8 mouse cellular contexts compared by ENCODE assay signal in genomic region chr12:57543627-57543991, GRCm38 (mm10). TPM values are rescaled to one million over a fixed set of nuclear protein-coding genes. Genes with fewer than 3 reads are reported as not detected.
DNase-seq lines count a peak whose midpoint lies in the region; ATAC-seq and TF ChIP-seq lines count a peak whose summit lies in the region.

No protein-coding gene starts in this region.

- no peak overlapping the region for H3K4me2 ChIP-seq in forebrain, embryonic 13.5 days
- H3K4me2 ChIP-seq in lung, embryonic 14.5 days, result peak overlapping the region; percentile 57
- H3K4me2 ChIP-seq in liver, embryonic 11.5 days, result peak overlapping the region; percentile 59

- no peaks in the 10 kb centered on the region for H3K36me3 ChIP-seq in forebrain, embryonic 10.5 days (replicated peaks)
- H3K36me3 ChIP-seq in forebrain, embryonic 13.5 days (ENCODE audit: poor library complexity, severe bottlenecking), result no peaks in the 10 kb centered on the region
- peaks cover 11% of the 10 kb centered on the region; the same call in 1 of the 2 replicates for H3K36me3 ChIP-seq in lung, embryonic 14.5 days (ENCODE audit: insufficient read depth)
- no peaks in the 10 kb centered on the region for H3K36me3 ChIP-seq in liver, embryonic 11.5 days (ENCODE audit: control insufficient read depth, insufficient read depth, low read length)
- no peaks in the 10 kb centered on the region for H3K36me3 ChIP-seq in small intestine, adult 2 months (ENCODE audit: control insufficient read depth, insufficient read depth, low read length)

- no peak for ATAC-seq in forebrain, embryonic 13.5 days
- ATAC-seq in lung, embryonic 14.5 days (ENCODE audit: insufficient read depth), result no peak
- ATAC-seq in liver, embryonic 11.5 days (replicated peaks; ENCODE audit: low FRiP score), result no peak
- ATAC-seq in erythroid progenitor cell, adult 5-6 weeks (replicated peaks; ENCODE audit: low FRiP score, poor library complexity, severe bottlenecking), result no peak

- H3K4me1 ChIP-seq in forebrain, embryonic 10.5 days, result peaks cover 60% of the 10 kb centered on the region
- peaks cover 30% of the 10 kb centered on the region for H3K4me1 ChIP-seq in forebrain, embryonic 13.5 days
- no peaks in the 10 kb centered on the region for H3K4me1 ChIP-seq in lung, embryonic 14.5 days (ENCODE audit: insufficient read depth)
- peaks cover 12% of the 10 kb centered on the region for H3K4me1 ChIP-seq in liver, embryonic 11.5 days (replicated peaks; ENCODE audit: control insufficient read depth, insufficient read depth, low read length)
- no peaks in the 10 kb centered on the region; the same call in 1 of the 2 replicates for H3K4me1 ChIP-seq in small intestine, adult 2 months (ENCODE audit: control insufficient read depth, insufficient read depth, insufficient read length, low read length)

- H3K27me3 ChIP-seq in forebrain, embryonic 10.5 days (ENCODE audit: poor library complexity, severe bottlenecking), result peaks cover 100% of the 10 kb centered on the region
- H3K27me3 ChIP-seq in forebrain, embryonic 13.5 days, result peaks cover 96% of the 10 kb centered on the region
- H3K27me3 ChIP-seq in lung, embryonic 14.5 days (ENCODE audit: insufficient read depth, low read length), result peaks cover 78% of the 10 kb centered on the region
- peaks cover 95% of the 10 kb centered on the region for H3K27me3 ChIP-seq in liver, embryonic 11.5 days (replicated peaks; ENCODE audit: control insufficient read depth, insufficient read depth, low read length)
- peaks cover 21% of the 10 kb centered on the region for H3K27me3 ChIP-seq in small intestine, adult 2 months (ENCODE audit: control insufficient read depth, insufficient read depth, low read length)

- no peak overlapping the region for H3K27ac ChIP-seq in forebrain, embryonic 10.5 days
- no peak overlapping the region for H3K27ac ChIP-seq in forebrain, embryonic 13.5 days
- peak overlapping the region; percentile 68 for H3K27ac ChIP-seq in lung, embryonic 14.5 days (ENCODE audit: low read depth)
- 0 out of 2 replicates have a peak overlapping the region, but pooled peaks have one; percentile 2 for H3K27ac ChIP-seq in liver, embryonic 11.5 days (ENCODE audit: low read depth, low read length)
- H3K27ac ChIP-seq in small intestine, adult 2 months (ENCODE audit: insufficient read depth, low read depth, low read length), result no peak overlapping the region

- peak overlapping the region; percentile 41; the same call in 1 of the 2 replicates for H3K4me3 ChIP-seq in forebrain, embryonic 10.5 days
- H3K4me3 ChIP-seq in forebrain, embryonic 13.5 days, result no peak overlapping the region
- peak overlapping the region; percentile 58 for H3K4me3 ChIP-seq in lung, embryonic 14.5 days (ENCODE audit: low read depth, low read length)
- H3K4me3 ChIP-seq in liver, embryonic 11.5 days (ENCODE audit: low read depth, low read length), result peak overlapping the region; percentile 41
- peak overlapping the region; percentile 62 for H3K4me3 ChIP-seq in small intestine, adult 2 months (ENCODE audit: low read depth, low read length)

- H3K9ac ChIP-seq in forebrain, embryonic 13.5 days, result no peak overlapping the region
- H3K9ac ChIP-seq in lung, embryonic 14.5 days, result peak overlapping the region; percentile 80
- H3K9ac ChIP-seq in liver, embryonic 11.5 days (ENCODE audit: low read depth, low read length), result no peak overlapping the region

- TF ChIP-seq POLR2A in small intestine, adult 2 months (IDR thresholded peaks at IDR 0.05; ENCODE audit: low read depth, low read length), result no peak

- peak; percentile 43 for DNase-seq in forebrain, embryonic 10.5 days (ENCODE audit: extremely low spot score, low spot score)
- peak; percentile 35 for DNase-seq in lung, embryonic 14.5 days
- DNase-seq in lung, postnatal 10 days, result no peak
- peak; percentile 38 for DNase-seq in liver, embryonic 11.5 days (ENCODE audit: low spot score)
- DNase-seq in urinary bladder, postnatal 10 days (ENCODE audit: low spot score), result no peak

- no peak for TF ChIP-seq CTCF in lung, embryonic 14.5 days (IDR thresholded peaks at IDR 0.05; ENCODE audit: low read depth)
- TF ChIP-seq CTCF in small intestine, adult 2 months (IDR thresholded peaks at IDR 0.05; ENCODE audit: extremely low read depth, insufficient read length, insufficient replicate concordance, low read depth, low read length), result no peak

- 1% methylated on average over 10 of the region's 10 CpGs for WGBS in forebrain, embryonic 10.5 days
- 5% methylated on average over 10 of the region's 10 CpGs for WGBS in forebrain, embryonic 13.5 days
- 4% methylated on average over 10 of the region's 10 CpGs for WGBS in lung, embryonic 14.5 days
- 6% methylated on average over 10 of the region's 10 CpGs for WGBS in liver, embryonic 11.5 days
- WGBS in small intestine, adult 2 months, result 2% methylated on average over 10 of the region's 10 CpGs

- H3K9me3 ChIP-seq in forebrain, embryonic 10.5 days, result no peaks in the 10 kb centered on the region
- no peaks in the 10 kb centered on the region for H3K9me3 ChIP-seq in forebrain, embryonic 13.5 days (replicated peaks)
- no peaks in the 10 kb centered on the region for H3K9me3 ChIP-seq in lung, embryonic 14.5 days (ENCODE audit: low read depth, low read length)
- no peaks in the 10 kb centered on the region for H3K9me3 ChIP-seq in liver, embryonic 11.5 days (ENCODE audit: control insufficient read depth, low read length)

RNA-seq across cellular contexts. Expression of gene Foxa1, which starts 3.1 kb away (rescaled TPM):
- polyA plus RNA-seq in forebrain, embryonic 10.5 days (2016; fragmentation: Nextera tagmentation; extraction: Ambion mirVana), result 0.17 and 0.61 TPM in 2 replicates
- polyA plus RNA-seq in forebrain, embryonic 13.5 days (2015; fragmentation: Nextera tagmentation; extraction: Ambion mirVana), result 0.43 and 1.0 TPM in 2 replicates
- 21.1 and 22.5 TPM in 2 replicates for polyA plus RNA-seq in lung, embryonic 14.5 days (2014; fragmentation: Nextera tagmentation; extraction: Ambion mirVana)
- polyA plus RNA-seq in liver, embryonic 11.5 days (2014; fragmentation: Nextera tagmentation; extraction: Ambion mirVana), result 3.4 and 3.5 TPM in 2 replicates
- 17.0 and 17.7 TPM in 2 replicates for polyA plus RNA-seq in small intestine, adult 2 months (2012; rRNA removed)
- not detected in 2 replicates for total RNA-seq in erythroid progenitor cell, adult 5-6 weeks (2015; ENCODE audit: low replicate concordance)
- not detected in 2 replicates for total RNA-seq in erythroid progenitor cell, adult 5-6 weeks (2017; ENCODE audit: low replicate concordance)

RNA-seq across cellular contexts. Expression of gene Ttc6, which starts 20.3 kb away (rescaled TPM):
- 0.21 and 0.43 TPM in 2 replicates for polyA plus RNA-seq in forebrain, embryonic 10.5 days (2016; fragmentation: Nextera tagmentation; extraction: Ambion mirVana)
- polyA plus RNA-seq in forebrain, embryonic 13.5 days (2015; fragmentation: Nextera tagmentation; extraction: Ambion mirVana), result 0.14 and 0.50 TPM in 2 replicates
- polyA plus RNA-seq in lung, embryonic 14.5 days (2014; fragmentation: Nextera tagmentation; extraction: Ambion mirVana), result 6.9 and 7.3 TPM in 2 replicates
- 0.38 and 0.47 TPM in 2 replicates for polyA plus RNA-seq in liver, embryonic 11.5 days (2014; fragmentation: Nextera tagmentation; extraction: Ambion mirVana)
- 0.72 and 1.3 TPM in 2 replicates for polyA plus RNA-seq in small intestine, adult 2 months (2012; rRNA removed)
- not detected in 2 replicates for total RNA-seq in erythroid progenitor cell, adult 5-6 weeks (2015; ENCODE audit: low replicate concordance)
- not detected in 2 replicates for total RNA-seq in erythroid progenitor cell, adult 5-6 weeks (2017; ENCODE audit: low replicate concordance)

Comparison
In these comparisons a context has a peak if more than half of its experiments do, and no peak if none do; other contexts are left out.
1. DNase-seq: peak in forebrain, embryonic 10.5 days (single experiment), lung, embryonic 14.5 days (single experiment) and liver, embryonic 11.5 days (single experiment); none in lung, postnatal 10 days (single experiment) and urinary bladder, postnatal 10 days (single experiment).
2. H3K27ac ChIP-seq: peak in lung, embryonic 14.5 days (single experiment) and liver, embryonic 11.5 days (single experiment); none in forebrain, embryonic 10.5 days (single experiment), forebrain, embryonic 13.5 days (single experiment) and small intestine, adult 2 months (single experiment).